Mouse (Mus musculus) layer of hippocampus, adult 9-10 months (tissue): ENCODE measurements around the gene H2-Oa.

Experiments
- DNase-seq: peaks from one replicate; pipeline ENCODE4 v3.0.0; 2022; ENCODE audit warnings: low spot score

H2-Oa gene

DNA sequence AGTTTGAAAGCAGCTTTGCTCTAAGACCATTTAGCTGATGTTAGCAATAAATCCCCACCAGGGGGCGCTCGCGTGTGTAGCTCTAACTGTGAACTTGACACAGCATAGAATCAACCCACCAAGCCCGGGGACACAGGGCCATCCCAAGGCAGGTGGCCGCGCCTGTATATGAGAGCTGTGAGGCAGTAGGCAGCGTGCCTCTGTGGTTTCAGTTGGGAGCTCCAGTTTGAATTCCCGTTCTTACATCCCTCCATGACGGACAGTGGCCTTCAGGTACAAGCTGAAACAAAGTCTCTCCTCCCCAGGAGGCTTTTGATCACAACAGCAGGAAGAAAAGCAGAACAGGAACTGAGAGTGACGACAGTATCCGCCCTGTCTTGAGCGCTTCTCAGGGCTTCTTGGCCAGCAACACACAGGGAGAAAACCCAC lies 9.5 kb downstream of the H2-Oa start:
- peak; percentile 97 for DNase-seq

DNA sequence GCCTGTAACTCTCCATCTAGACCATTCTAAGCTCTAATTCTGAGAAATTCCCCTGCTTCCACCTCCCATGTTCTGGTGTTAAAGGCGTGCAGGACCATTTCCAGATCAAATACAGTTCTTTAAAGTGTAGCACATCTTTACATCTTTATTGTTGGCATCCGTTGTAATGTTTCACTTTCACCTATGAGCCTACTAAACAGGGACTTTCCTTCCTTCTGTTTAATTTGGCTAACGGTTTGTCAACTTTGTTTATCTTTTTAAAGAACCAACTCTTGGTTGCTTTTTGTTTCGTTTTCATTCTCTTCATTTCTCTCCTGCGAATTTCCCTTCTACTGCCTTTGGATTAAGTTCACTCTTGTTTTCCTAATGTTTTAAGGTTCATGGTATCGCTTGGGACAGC lies 10.7 kb downstream of the H2-Oa start:
- no peak for DNase-seq

DNA sequence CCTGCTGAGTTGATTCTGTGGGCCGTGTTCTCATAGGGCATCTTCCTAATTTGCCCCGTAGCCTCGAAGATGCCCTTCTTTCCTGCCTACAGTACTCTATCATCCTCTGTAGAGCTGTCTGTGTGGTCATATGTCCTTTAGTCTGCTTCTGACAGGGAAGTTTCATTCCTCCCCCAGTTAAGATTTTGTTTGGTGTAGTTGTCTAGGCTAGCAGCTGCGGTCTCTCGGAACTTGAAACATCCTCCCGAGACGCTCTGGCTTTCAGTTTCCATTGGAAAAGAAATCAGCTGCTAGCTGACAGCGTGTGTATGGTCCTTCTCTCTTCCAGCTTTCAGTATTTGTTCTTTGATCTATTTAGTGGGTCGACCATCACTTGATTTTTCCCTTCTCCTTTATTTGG lies 12.7 kb downstream of the H2-Oa start:
- DNase-seq, result no peak

DNA sequence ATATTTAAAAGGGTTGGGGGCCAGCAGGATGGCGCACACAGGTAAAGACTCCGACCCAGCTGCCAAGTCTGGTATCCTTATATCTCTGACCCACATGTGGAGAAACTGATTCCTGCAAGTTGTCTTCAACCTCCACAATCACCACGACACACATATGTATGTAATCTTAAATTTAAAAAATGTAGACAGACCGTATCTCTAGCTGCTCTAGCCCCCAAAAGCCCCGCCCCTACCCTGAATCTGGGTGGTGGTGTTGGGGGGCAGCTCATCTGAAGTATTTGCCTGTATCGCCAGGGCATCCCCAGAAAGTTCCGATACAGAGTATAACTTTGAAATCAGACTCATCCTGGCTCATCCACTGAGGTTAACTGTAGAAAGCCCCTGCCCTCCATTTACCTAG lies 14.4 kb downstream of the H2-Oa start:
- DNase-seq, result no peak

DNA sequence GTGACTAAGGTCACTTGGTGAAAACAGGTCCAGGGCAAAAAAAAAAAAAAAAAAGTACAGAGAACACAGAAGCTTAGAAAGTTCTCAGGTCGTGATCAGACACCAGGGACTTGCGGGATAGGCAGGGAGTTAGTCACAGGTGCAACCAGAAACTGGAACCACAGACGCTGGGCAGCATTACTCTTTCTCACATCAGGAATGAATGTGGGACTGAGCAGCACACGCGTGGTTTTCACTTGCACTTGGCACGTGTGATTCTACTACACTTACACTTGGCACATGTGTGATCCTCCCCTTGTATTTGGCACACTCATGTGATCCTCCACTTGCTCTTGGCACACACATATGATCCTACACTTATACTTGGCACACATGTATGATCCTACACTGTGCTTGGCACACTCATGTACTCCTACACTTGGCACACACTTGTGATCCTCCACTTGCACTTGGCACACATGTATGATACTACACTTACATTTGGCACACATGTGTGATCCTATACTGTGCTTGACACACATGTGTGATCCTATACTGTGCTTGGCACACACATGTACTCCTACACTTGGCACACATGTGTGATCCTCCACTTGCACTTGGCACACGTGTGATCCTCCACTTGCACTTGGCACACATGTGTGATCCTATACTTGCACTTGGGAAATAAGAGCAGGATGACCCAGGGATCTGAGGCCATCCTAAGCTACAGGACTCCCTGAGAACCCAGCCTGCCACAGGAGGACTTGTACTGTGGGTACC lies 15.1 kb downstream of the H2-Oa start:
- DNase-seq, result no peak

DNA sequence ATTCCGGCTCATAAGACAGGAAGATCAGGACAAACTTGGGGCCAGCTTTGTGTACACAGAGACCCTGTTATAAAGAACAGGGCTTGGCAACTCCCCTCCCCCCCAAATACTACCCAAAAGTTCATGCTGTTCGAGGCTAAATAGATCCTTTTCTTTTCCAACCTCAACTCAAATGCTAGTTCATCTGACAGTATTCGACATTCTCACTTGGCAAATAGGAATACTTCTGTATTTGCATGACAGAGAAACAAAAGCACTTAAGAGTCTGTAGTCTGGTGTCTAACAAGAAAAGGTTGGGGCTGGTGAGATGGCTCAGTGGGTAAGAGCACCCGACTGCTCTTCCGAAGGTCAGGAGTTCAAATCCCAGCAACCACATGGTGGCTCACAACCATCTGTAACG lies 16.3 kb downstream of the H2-Oa start:
- DNase-seq, result no peak

DNA sequence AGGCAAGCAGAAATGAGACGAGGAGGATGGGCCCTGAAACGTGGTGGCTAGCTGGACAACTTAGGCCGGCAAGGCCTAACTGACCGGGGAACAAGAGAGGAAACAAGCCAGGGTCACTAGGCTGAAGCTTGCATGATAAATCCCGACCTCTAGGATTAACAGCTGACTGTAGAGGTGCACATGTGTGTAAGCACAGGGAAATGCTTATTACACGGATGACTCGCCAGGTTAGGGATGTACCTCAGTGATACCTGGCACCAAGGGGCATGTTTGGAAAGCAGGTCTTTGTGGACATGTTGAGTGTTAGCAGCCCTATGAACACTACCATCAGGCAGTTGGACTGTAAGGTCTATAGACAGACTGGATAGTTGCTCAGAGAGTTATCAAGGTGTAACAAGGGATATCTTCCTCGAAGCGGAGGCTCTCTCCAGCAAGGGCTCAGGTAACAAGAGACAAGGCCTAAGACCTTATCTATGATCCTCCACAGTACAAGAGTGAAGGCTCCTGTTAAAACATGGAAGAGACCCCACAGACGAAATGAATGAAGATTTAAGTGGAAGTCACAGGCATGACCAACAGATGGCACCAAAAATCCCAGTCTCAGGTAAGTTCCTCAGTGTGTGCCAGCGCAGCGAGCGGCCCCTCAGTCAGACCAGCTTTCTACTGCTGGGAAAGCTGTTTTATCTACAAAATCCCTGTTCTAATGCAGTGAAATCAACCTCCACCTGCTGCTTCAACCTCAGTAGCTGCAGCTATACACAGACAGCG lies 17.1 kb downstream of the H2-Oa start:
- DNase-seq, result no peak

DNA sequence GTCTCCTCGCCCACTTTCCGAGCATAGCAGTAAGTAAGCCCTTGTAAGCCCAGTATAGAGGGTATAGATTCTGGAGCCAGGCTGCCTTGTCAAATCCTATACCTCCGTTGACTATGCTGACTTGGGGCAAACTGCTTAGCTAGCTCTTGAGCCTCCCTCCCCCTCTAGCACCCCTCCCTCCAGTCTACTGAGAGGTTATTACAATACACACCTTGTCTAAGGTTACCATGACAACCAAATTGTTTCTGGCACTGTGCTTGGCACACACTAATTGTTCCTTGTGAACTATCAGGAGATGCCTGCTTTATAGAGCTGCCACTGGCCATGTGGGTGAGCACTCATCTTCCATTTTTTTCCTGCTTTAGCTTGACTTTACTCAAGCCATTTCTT lies 17.7 kb downstream of the H2-Oa start:
- no peak for DNase-seq

DNA sequence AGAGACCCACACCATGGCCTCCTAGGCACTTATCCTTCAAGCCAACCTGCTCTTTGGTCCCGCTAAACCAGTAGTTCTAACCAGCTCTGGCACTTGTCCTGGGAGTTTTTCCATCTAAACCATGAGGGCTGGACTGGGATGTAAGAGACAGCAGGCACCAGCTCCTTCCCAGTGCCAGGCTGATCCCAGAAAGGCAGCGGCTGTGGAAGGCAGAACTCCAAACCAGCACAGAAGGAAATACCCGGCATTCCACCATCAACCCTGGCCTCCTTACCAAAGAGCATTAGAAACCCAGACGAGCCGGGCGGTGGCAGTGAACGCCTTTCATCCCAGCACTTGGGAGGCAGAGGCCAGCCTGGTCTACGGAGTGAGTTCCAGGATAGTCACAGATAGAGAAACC lies 18.2 kb downstream of the H2-Oa start:
- DNase-seq, result no peak

DNA sequence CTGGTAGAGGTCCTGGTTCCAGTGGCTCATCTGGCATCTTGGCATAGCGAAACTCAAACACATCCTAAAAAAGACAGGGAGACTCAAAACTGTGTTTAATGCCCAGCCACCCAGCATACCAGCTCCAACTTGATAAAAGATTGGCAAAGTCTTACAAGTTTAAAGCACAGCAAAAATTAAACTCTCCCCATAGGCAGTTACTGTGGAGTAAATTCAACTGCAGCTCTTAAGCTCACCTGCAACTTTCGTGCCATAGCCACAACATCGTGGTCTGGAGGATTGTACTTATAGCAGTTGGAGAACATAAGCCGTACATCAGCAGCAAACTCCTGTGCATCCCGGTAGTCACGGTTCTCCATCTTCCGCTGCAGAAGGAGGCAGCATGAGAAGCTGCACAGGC lies 22.0 kb downstream of the H2-Oa start:
- DNase-seq, result no peak

DNA sequence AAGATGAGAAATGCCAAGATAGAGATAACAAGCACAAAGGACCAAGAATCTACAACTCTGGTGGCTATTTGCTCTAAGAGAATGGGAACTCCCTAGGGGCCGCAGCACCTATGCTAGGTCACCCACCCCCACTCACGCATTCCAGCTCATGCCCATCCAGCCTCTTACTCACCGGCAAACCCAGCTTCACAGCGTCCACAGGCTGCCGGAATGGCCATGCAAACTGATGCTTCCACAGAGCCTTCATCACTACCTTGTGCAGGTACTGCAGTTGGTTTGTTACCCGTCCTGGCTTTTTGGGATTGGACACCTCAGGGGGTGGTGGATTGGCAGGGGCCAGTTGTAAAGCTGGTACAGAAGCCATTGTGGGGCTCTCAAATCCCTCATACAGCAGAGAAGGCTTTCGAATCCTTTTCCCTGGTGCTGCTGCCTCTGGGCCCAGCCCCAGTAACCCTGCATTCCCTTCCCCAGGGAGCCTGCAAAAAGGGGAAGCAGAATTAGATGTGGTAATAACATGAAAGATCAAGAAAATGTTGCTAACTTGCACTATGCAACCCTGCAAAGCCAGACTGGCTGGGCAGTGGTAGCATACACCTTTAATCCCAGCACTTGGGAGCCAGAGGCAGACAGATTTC lies 24.7 kb downstream of the H2-Oa start:
- DNase-seq, result no peak

DNA sequence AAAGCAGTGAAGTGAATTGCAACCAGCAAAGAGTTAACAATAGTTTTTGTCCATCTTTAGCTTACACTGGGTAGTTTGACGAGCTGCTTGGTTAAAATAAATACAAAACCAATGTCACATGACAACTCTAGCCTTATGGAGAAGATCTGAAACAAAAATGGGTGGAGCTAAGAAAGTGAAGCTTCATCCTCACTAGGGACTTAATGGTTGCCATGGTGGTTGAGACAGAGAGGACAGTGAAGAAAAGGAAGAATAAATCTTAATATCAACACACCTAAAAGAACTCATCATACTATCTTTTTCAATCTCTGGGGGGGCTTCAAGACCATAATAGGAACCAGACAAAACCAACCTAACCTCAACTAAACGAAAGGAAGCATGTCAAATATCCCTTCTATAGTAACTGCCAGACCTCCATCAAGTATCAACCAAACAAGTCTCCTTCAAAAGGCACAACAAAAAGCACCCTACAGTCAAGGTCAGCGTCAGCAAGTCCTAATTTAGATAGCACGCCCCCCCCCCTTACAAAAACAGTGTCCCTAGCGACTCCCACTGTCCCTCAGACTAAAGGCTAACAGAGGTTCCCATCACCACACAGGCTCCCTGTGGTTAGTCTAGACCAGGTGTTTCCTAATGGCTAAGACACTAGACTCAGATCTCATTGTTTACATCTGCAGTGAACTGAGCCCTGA lies 25.4 kb downstream of the H2-Oa start:
- no peak for DNase-seq

DNA sequence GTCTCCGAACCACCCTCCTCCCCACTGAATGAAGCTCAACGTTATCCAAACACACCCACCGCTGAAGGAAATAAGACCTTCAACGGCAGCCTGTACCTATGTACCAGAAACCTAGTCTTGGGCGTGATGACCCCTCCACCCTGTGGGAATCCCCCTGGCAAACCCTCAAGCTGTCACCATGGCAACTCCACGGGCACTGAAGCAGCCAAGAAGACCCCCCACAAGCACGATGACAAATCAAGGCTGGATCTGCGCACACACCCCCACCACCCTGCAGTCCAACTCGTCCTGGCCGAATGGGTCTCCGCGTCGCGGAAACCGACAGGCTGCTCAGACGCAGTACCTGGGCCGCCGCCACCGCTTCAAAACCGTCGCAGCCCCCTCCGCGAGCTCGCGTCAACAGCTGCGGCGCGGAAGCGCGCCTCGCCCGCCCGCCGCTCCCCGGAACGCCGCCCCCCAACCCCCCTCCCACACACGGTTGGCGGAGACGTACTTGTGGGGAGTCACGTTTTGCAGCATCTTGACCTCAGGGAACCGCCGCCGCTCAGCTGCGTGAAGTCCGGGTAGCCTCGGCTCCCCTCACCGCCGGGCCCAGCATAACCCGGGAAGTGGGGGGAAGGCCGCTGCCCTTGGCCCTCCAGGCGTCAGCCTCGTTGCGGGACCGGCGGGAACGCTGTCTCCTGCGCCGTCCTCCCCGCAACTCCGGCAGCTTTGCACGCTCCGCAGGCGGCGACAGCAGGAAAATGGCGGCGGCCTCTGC lies 26.2 kb downstream of the H2-Oa start:
- no peak for DNase-seq

DNA sequence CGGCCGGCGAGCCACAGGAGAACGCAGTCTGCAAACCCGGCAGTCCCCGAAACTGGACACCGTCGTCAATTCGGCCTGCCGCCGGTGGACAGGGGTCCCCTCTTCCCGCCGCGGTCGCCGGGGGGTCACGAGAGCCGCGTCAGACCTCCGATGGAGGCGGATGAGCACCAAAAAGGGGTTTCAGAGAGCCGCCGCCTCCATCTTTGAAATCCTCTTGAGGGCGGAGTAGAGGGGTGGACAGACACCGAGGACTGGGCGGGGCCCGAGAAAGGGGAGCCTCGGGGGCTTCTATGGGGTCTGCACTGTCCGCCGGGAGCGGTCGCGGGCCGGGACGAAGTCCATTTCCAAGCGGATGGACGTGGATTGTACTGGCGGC lies 26.7 kb downstream of the H2-Oa start:
- no peak for DNase-seq

DNA sequence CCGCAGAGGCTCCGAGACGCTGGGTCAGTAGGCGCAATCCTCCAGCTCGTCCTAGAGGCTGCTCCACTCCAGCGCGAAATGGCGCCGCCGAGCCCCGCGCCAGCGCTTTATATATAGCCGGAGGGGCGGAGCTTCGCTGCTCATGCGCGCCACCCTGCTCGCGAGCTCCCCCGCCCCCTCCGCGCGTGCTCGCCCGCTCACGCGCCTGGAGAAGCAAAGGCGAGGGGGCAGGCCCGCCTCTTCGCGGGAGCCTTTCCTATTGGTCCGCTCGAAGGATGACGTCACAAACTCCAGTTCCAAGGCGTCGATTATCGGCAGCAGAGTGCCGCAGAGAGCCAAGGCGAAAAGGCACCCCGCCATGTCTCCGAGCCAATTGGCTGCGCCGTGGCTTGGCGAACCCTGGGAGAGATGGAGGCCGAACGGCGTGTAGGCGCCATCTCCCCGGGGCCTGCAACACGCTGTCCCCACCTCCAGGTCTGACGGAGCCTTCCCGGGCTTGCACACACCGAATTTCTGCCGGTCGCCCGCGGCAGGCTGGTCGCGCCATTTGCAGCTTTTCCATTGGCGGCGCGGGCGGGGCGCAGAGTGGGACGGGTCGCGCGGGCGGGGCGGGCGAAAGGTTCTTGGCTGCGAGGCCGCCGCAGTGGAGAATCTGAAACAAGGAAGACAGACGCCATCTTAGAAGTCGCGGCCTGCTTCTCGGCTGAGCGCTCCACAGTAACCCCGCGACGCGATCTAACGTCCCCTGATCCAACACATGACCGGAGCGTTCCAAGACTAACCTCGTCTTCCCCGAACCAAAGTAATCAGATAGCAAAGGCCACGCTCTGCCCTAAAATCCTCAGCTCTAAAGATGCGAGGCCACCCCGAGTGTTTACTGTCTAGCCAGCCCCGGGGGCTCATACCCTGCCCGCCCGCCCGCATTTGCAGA lies 27.4 kb downstream of the H2-Oa start, which contains the start of gene H2-DMa:
Gene H2-DMa, plus strand, starts transcription at position 293 of the 931 bp plus-strand sequence.
- peak; percentile 97 for DNase-seq

DNA sequence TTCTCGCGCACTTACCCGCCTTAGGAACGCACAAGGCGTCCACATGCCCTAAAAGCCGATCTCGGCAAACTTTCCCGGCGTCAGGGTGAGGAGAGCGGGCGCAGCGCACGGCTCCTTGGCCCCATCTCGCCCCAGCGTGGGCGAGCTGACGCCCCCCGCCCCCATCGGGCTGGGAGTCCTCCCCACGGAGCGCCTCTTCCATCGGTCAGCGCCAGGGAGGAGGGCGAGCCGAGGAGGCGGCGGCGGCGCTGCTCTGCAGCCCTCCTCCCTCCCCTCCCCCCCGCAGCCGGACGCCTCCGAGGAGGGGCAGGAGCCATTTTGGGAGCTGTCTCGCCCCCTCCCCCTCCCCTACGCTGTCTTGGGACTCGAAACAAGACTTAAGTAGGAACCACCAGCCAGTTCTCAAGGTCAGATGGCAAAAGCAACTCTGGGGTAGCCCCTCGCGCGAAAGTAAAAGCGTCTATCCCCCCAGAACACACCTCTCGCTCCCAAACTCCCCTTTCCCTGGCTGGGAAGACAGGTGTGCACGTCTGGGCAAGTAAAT lies 28.1 kb downstream of the H2-Oa start:
- DNase-seq, result no peak

DNA sequence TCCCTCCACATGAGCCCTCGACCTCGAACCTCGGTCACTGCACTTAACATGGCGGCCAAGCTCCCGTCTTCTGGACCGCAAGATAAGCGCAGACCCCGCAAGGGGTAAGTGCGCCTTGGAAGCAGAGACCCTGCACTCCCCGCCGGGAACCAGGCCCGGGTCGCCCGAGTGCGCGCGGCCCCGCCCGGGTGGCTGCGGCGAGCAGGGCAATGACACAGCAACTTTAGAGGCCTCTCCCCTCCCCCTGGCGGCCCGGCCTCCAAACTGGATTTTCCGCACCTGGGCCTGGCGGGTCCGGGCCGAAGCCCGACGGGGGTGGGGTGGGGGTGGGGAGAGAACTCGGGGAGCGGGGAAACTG lies 28.7 kb downstream of the H2-Oa start:
- DNase-seq, result no peak

DNA sequence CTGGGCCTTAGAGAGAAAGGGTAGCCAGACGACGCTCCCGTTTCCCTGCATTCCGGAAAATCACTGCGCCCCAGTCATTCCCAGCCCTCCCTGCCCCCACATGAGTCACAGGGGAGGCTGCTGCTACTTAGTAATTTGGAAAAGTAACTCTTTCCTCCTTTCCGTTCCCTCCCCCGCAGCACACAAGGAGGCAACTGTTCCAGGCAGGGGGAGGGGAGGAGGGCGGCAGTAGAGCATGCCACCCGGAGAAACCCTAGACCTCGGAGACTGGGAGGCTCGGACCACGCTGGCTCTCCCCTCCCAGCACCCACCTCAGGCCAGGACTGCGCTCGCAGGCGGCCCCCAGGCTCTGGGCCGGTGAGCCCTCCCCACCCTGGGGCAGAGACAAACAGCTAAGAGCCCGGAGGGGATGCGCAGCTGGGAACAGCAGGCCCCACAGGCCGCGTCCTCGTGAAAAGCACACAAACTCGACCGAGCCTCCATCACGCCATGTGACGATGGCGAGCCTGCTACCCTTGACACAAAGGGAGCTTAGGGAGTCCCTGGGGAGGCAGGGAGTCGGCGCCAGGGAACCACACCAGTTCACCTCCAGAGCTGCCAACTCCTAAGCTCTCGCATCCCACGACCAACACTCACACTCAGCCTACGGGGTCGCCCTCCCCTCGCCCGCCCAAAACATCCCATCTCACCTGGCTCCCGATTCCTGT lies 29.2 kb downstream of the H2-Oa start:
- peak; percentile 80 for DNase-seq

DNA sequence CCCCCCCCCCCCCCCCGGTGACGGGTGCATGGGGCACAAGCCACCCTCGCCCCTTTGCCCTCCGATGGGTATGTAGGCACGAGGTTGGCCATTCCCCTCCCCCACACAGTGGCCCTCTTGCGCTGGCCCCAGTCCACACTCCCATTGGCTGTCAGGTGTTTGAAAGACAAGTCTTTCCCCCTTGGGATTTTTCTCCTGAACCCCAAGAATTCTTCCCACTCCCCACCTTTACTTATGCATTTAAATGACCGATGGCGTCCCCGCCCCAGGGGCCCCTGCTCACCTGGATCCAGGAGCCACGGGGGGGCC lies 29.7 kb downstream of the H2-Oa start:
- DNase-seq, result no peak
